Comparison of ENCODE assay signal across 8 mouse cellular contexts in genomic region chr17:87530818-87531410, GRCm38 (mm10).
DNase-seq lines count a peak whose midpoint lies in the region; ATAC-seq and TF ChIP-seq lines count a peak whose summit lies in the region.

No protein-coding gene starts in this region.

- no peaks in the 10 kb centered on the region for H3K36me3 ChIP-seq in embryonic facial prominence, embryonic 14.5 days (ENCODE audit: control insufficient read depth, insufficient read depth, low read length)
- H3K36me3 ChIP-seq in hindbrain, embryonic 16.5 days (ENCODE audit: control insufficient read depth, insufficient read depth, low read length), result no peaks in the 10 kb centered on the region
- no peaks in the 10 kb centered on the region for H3K36me3 ChIP-seq in midbrain, embryonic 14.5 days (ENCODE audit: control insufficient read depth, insufficient read depth, low read length)

- H3K4me1 ChIP-seq in embryonic facial prominence, embryonic 14.5 days (ENCODE audit: control insufficient read depth, insufficient read depth, low read length), result 0 out of 2 replicates have a peak, but pooled peaks cover 16% of the 10 kb centered on the region
- peaks cover 16% of the 10 kb centered on the region for H3K4me1 ChIP-seq in hindbrain, embryonic 16.5 days (ENCODE audit: control insufficient read depth, insufficient read depth, low read depth, low read length)
- peaks cover 24% of the 10 kb centered on the region for H3K4me1 ChIP-seq in midbrain, embryonic 14.5 days (ENCODE audit: control insufficient read depth, insufficient read depth, low read length)

- 4% methylated on average over 17 of the region's 17 CpGs for WGBS in embryonic facial prominence, embryonic 14.5 days
- WGBS in hindbrain, embryonic 16.5 days, result 2% methylated on average over 17 of the region's 17 CpGs
- WGBS in midbrain, embryonic 14.5 days, result 3% methylated on average over 17 of the region's 17 CpGs

- H3K4me3 ChIP-seq in layer of hippocampus, adult 2 months, result peak overlapping the region; percentile 61
- H3K4me3 ChIP-seq in embryonic facial prominence, embryonic 14.5 days (ENCODE audit: low read depth, low read length), result peak overlapping the region; percentile 44
- H3K4me3 ChIP-seq in hindbrain, embryonic 16.5 days (ENCODE audit: low read length), result peak overlapping the region; percentile 45
- peak overlapping the region; percentile 37 for H3K4me3 ChIP-seq in midbrain, embryonic 14.5 days (replicated peaks; ENCODE audit: low read depth, low read length)

- H3K27ac ChIP-seq in layer of hippocampus, adult 2 months, result peak overlapping the region; percentile 86
- no peak overlapping the region for H3K27ac ChIP-seq in embryonic facial prominence, embryonic 14.5 days (replicated peaks; ENCODE audit: low read depth, low read length)
- no peak overlapping the region for H3K27ac ChIP-seq in hindbrain, embryonic 16.5 days (ENCODE audit: low read depth, low read length)
- H3K27ac ChIP-seq in midbrain, embryonic 14.5 days (replicated peaks; ENCODE audit: low read depth, low read length), result peak overlapping the region; percentile 33; the same call in 1 of the 2 replicates

- H3K9ac ChIP-seq in embryonic facial prominence, embryonic 14.5 days (ENCODE audit: low read depth, low read length), result peak overlapping the region; percentile 53
- H3K9ac ChIP-seq in hindbrain, embryonic 16.5 days (ENCODE audit: low read depth, low read length), result peak overlapping the region; percentile 64
- H3K9ac ChIP-seq in midbrain, embryonic 14.5 days (replicated peaks; ENCODE audit: low read length), result peak overlapping the region; percentile 3; the same call in 1 of the 2 replicates

- no peaks in the 10 kb centered on the region for H3K9me3 ChIP-seq in embryonic facial prominence, embryonic 14.5 days (ENCODE audit: control insufficient read depth, low read length)
- H3K9me3 ChIP-seq in hindbrain, embryonic 16.5 days (ENCODE audit: control insufficient read depth, low read length), result no peaks in the 10 kb centered on the region
- no peaks in the 10 kb centered on the region for H3K9me3 ChIP-seq in midbrain, embryonic 14.5 days (ENCODE audit: control insufficient read depth, low read length)

- H3K4me2 ChIP-seq in embryonic facial prominence, embryonic 14.5 days (ENCODE audit: low read depth, low read length), result peak overlapping the region; percentile 58
- peak overlapping the region; percentile 75 for H3K4me2 ChIP-seq in hindbrain, embryonic 16.5 days (ENCODE audit: low read length)
- H3K4me2 ChIP-seq in midbrain, embryonic 14.5 days (ENCODE audit: low read length), result peak overlapping the region; percentile 55

- TF ChIP-seq CTCF in layer of hippocampus, adult 2 months (conservative IDR thresholded peaks at IDR 0.05), result no peak

- no peak for DNase-seq in layer of hippocampus, adult 2 months (ENCODE audit: low spot score in 2 of 2)
- no peak for DNase-seq in layer of hippocampus, postnatal 14 days (ENCODE audit: low spot score in 2 of 2)
- DNase-seq in embryonic facial prominence, embryonic 14.5 days (ENCODE audit: low spot score), result no peak
- no peak for DNase-seq in midbrain, embryonic 14.5 days
- DNase-seq in urinary bladder, postnatal 14 days (ENCODE audit: low spot score), result no peak
- DNase-seq in adrenal gland, postnatal 14 days, result no peak
- no peak for DNase-seq in ovary, postnatal 36 days (ENCODE audit: low spot score)

- no peaks in the 10 kb centered on the region for H3K27me3 ChIP-seq in embryonic facial prominence, embryonic 14.5 days (replicated peaks; ENCODE audit: control insufficient read depth, insufficient read depth, low read length)
- H3K27me3 ChIP-seq in hindbrain, embryonic 16.5 days (replicated peaks; ENCODE audit: control insufficient read depth, insufficient read depth, low read length), result no peaks in the 10 kb centered on the region
- H3K27me3 ChIP-seq in midbrain, embryonic 14.5 days (ENCODE audit: control insufficient read depth, insufficient read depth, low read length), result no peaks in the 10 kb centered on the region

- peak; percentile 45; the same call in 1 of the 2 replicates for ATAC-seq in embryonic facial prominence, embryonic 14.5 days (ENCODE audit: low read depth)
- ATAC-seq in hindbrain, embryonic 16.5 days, result no peak; the same call in 1 of the 2 replicates
- ATAC-seq in midbrain, embryonic 14.5 days (ENCODE audit: low FRiP score, low TSS enrichment), result peak; percentile 22; the same call in 1 of the 2 replicates

Comparison
In these comparisons a context has a peak if more than half of its experiments do, and no peak if none do; other contexts are left out.
1. H3K27ac ChIP-seq: peak in layer of hippocampus, adult 2 months (single experiment) and midbrain, embryonic 14.5 days (single experiment); none in embryonic facial prominence, embryonic 14.5 days (single experiment) and hindbrain, embryonic 16.5 days (single experiment).
2. H3K9ac ChIP-seq: peak in every context shown above with its lines; median percentile 64 in hindbrain, embryonic 16.5 days; 53 in embryonic facial prominence, embryonic 14.5 days; 3 in midbrain, embryonic 14.5 days.
3. Peak in every context shown above with its lines, with median percentiles within 50 percentile points of each other: H3K4me3 ChIP-seq and H3K4me2 ChIP-seq.